Mouse (Mus musculus) midbrain, embryonic 10.5 days (tissue): ENCODE measurements around the gene Slc5a5. TPM values are rescaled to one million over a fixed set of nuclear protein-coding genes. Genes with fewer than 3 reads are reported as not detected.

ENCODE experiments used
- DNase-seq: peaks from one replicate; pipeline ENCODE4 v3.0.0-alpha.2; 2017; ENCODE audit warnings: low spot score
- H3K27ac ChIP-seq: fragments of 300-500 bp; sonication (generic); replicated peaks from 2 replicates; pipeline ENCODE4 v1.5.1; 2016; ENCODE audit warnings: mild to moderate bottlenecking
- H3K27me3 ChIP-seq: fragments of 300-500 bp; sonication (generic); 2 replicates; pipeline ENCODE4 v1.6.1; 2016; ENCODE audit warnings: low read depth, mild to moderate bottlenecking; ENCODE audit not compliant: poor library complexity, severe bottlenecking
- H3K36me3 ChIP-seq: fragments of 300-500 bp; sonication (generic); 2 replicates; pipeline ENCODE4 v1.6.1; 2016; ENCODE audit warnings: mild to moderate bottlenecking, moderate library complexity
- H3K4me1 ChIP-seq: fragments of 300-500 bp; sonication (generic); 2 replicates; pipeline ENCODE4 v1.6.1; 2016
- H3K4me3 ChIP-seq: fragments of 300-500 bp; sonication (generic); 2 replicates; pipeline ENCODE4 v1.5.1; 2016; ENCODE audit warnings: mild to moderate bottlenecking, moderate library complexity
- H3K9me3 ChIP-seq: fragments of 300-500 bp; sonication (generic); replicated peaks from 2 replicates; pipeline ENCODE4 v1.6.1; 2016; ENCODE audit warnings: mild to moderate bottlenecking
- WGBS: fragments of 180-500 bp; shearing (Covaris S2); methylation state at CpG from one replicate; pipeline ENCODE4 v1.1.7; 2016; 5-methylcytosine and 5-hydroxymethylcytosine counted together
- polyA plus RNA-seq: library from polyadenylated mRNA; unstranded; fragments of >200 nt; fragmentation: Nextera tagmentation; extraction: Ambion mirVana; gene quantifications from 2 replicates; pipeline ENCODE4 v1.2.1, GENCODE M21; 2016

The Slc5a5 gene
- polyA plus RNA-seq, 1 experiment from 2014 or later, result 0.63 TPM

DNA sequence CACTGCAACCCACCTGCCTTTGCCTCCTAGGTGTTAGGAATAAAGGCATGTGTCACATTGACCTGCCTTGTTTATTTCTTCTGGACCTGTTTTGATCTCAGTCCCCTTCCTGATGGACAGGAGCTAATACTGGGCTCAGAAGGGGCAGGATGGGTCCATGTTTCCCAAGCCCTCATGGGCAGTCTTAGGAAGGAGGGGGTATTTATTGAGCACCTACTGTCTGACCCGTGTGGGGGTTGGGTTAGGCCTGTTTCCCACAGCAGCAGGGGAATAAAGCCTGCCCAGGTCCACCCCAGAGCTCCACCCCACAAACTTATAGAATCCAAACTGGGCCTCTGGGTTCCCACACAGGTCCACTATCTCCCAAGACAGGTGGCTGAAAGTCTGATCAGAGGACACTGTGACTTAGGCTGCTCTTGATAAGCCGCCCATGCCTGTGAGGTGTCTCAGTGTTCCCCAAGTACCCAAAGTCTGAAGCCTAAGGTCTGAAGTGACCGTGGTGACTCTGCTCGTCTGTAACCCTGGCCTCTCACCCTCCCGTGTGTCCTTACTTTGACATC, 49.3 kb downstream of the Slc5a5 start:
- 81% methylated on average over 5 of the region's 5 CpGs for WGBS
- H3K27ac ChIP-seq, result peak overlapping the region; percentile 3; the same call in 1 of the 2 replicates
- peaks cover 24% of the 10 kb centered on the region for H3K27me3 ChIP-seq
- H3K36me3 ChIP-seq, result no peaks in the 10 kb centered on the region; the same call in none of the 2 replicates
- H3K4me3 ChIP-seq, result no peak overlapping the region
- H3K4me1 ChIP-seq, result peaks cover 37% of the 10 kb centered on the region
- H3K9me3 ChIP-seq, result no peaks in the 10 kb centered on the region
- no peak for DNase-seq

DNA sequence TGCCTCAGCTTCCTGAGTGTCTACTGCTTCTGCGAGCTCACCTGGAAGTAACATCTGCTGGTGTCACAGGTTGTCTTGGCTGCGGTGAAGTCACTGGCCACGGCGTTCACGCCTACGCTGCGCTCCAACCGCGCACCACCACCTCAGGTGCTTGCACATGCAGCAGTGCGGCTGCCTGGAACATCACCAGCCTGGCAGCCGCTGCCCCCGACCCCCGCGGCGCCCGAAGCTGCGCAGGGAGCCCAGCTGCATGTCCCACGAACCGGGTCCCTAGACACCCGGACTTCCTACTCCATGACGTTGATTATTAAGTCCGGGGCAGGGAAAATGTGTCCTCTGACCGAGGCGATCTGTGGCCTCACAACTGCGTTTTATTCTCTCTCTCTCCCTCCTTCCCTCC, 50.1 kb downstream of the Slc5a5 start:
- H3K27ac ChIP-seq, result peak overlapping the region; percentile 53; the same call in 1 of the 2 replicates
- H3K36me3 ChIP-seq, result no peaks in the 10 kb centered on the region
- 70% methylated on average over 25 of the region's 25 CpGs for WGBS

DNA sequence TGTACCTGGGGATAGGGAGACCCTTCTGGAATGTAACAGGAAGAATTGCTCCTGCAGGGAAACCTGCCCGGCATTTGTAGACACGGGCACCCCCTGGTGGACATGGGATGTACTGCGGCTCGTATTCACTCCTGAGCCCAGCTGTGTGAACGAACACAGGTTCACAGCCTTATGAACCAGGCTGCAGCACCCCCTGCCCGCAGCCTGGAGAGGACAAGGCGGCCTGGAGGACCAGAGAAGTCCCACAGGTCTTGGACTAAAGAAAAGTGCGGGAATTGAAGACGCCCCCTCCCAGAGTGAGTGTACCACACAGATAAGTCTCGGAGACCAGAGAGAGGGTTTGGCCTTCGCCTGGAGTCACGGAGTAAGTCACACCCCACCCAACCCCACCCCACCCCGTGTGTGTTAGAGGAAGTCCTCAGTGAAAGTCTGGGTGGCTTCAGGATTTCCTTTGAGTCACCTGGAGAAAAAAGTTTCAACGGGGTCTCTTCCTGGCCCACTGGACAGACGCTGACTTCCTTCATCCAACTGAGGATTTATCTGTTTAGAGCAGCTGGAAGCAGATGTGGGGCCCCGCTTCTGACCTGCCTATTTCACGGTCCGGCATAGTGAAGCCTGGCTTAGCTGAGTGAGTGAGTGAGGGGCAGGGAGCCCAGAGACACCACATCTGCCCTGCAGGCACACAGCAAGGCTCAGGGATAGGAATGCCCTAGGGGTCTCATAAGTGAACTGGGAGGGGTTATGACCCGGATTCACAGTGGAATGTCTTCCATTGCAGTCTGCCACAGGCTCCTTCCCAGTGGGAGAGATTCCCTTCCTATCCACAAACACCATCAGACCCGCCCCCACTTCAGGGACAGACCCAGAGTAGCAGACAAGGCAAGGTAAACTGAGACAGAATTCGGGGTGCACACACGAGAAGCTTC, 51.1 kb downstream of the Slc5a5 start:
- H3K27ac ChIP-seq, result peak overlapping the region; percentile 24; the same call in 1 of the 2 replicates
- WGBS, result 41% methylated on average over 22 of the region's 22 CpGs
- H3K36me3 ChIP-seq, result peaks cover 8% of the 10 kb centered on the region
- peaks cover 37% of the 10 kb centered on the region for H3K4me1 ChIP-seq
- H3K27me3 ChIP-seq, result peaks cover 10% of the 10 kb centered on the region; the same call in 1 of the 2 replicates
- H3K9me3 ChIP-seq, result no peaks in the 10 kb centered on the region
- peak; percentile 90 for DNase-seq
- H3K4me3 ChIP-seq, result peak overlapping the region; percentile 27; the same call in 1 of the 2 replicates

More for the DNA sequence above, 50.1 kb downstream of the Slc5a5 start:
- Histone ChIP-seq H3K9me3 (no peaks in the 10 kb centered on the region), H3K4me1 (peaks cover 38% of the 10 kb centered on the region), H3K27me3 (peaks cover 17% of the 10 kb centered on the region), H3K4me3 (no peak overlapping the region)
- DNase-seq, result no peak

DNA sequence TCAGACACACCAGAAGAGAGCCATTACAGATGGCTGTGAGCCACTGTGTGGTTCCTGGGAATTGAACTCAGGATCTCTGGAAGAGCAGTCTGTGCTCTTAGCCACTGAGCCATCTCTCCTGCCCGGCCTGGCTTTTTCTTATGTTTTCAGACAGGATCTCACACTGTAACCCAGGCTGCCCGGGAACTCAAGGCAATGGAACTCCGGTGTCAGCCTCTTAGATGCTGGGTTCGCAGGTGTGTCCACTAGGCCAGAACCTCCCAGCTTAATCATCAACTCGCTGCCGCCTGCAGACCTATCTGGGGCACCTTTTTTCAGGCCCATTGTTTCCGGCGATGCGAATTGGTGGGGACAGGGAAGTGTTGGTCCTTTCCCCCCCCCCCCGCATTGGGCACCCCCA, 52.0 kb downstream of the Slc5a5 start:
- DNase-seq, result no peak
- WGBS, result 59% methylated on average over 10 of the region's 10 CpGs
- Histone ChIP-seq H3K27me3 (peaks cover 6% of the 10 kb centered on the region; the same call in 1 of the 2 replicates), H3K4me1 (peaks cover 37% of the 10 kb centered on the region), H3K36me3 (peaks cover 15% of the 10 kb centered on the region), H3K9me3 (no peaks in the 10 kb centered on the region), H3K4me3 (peak overlapping the region; percentile 27; the same call in 1 of the 2 replicates), H3K27ac (peak overlapping the region; percentile 24; the same call in 1 of the 2 replicates)

DNA sequence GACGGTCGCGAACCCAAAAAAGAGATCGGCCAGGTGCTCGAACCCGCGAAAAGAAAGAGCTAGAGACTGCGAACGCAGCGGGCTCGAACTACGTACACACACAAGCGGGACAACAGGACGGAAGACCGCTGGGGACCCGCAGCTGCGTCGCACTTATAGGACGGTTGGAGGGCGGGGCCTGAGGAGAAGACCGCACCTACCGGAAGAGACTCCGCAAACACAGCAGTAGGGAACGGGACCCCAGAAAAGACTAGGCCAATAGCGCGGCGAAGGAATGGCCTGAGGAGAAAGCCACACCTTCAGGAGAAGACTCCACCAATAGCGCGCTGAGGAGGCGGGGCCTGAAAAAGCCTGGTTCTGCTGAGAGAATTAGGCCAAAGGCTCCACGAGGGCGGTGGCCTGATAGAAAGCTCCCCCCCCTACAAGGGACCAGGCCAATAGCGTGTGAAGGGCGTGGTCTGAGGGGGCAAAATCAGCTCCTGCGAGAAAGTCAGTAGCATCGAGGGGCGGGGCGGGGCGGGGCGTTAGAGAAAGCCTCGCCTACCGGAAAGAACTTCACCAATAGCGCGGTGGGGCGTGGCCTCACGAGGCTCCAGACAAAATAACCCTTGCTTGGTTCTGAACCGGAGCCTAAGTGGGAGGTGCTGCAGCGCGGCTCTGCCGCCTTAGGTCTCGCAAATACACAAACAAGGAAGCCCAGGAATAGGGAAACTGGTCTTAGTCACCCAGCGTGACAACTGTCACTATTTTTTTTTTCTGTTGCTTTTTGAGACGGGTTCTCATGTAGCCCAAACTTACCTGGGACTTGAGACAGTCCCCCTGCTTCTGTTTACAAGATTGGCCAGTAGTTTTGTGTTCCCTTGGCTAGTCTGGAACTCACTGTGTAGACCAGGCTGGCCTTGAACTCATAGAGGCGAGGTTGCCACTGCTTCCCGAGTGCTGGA, 52.9 kb downstream of the Slc5a5 start, which contains the start of gene Arrdc2:
TSS of gene Arrdc2 (minus strand) at position 313 of the 944 bp plus-strand sequence.
- Histone ChIP-seq H3K9me3 (no peaks in the 10 kb centered on the region), H3K4me3 (peak within 1 kb of the TSS; percentile 77), H3K27ac (peak within 1 kb of the TSS; percentile 93), H3K27me3 (peaks cover 6% of the 10 kb centered on the region; the same call in 1 of the 2 replicates), H3K36me3 (peaks cover 22% of the 10 kb centered on the region), H3K4me1 (peaks cover 34% of the 10 kb centered on the region)
- peak; percentile 99 for DNase-seq
- 2% methylated on average over 55 of the region's 55 CpGs for WGBS

DNA sequence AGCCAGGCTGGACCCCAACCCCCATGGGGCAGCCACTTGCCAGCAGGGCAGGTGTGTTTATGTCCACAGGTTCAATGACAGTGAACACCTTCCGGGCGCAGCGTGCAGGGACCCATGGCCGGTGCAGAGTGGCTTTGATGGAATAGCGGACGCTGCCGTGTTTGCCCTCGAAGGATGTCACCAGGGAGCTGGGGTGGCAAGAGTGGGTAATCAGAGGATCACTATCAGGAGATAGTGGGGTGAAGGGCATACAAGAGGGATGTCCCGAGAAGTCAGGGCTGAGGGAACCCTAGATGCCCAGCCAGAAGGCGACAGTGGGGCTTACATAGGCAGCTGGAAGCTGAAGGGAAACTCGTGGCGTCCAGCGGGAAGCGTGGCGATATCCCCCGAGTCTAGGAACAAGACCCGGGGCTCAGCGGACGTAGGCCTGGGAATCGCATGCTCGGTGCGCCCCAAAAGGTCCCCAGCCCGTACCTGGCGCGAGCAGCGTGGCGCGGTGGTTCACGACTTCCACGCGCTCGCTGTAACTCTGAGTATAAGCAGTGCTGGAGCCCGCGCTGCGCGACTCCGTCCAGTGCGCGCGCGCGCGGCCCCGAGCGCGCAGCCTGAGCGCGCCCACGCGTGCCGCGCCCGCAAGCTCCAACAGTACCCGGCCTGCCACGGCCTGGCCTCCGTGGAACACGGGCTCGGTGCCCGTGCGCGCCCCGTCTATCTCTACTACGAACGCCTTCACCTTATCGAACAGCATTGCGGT, 53.7 kb downstream of the Slc5a5 start:
- peaks cover 22% of the 10 kb centered on the region for H3K36me3 ChIP-seq
- peaks cover 4% of the 10 kb centered on the region; the same call in 1 of the 2 replicates for H3K27me3 ChIP-seq
- H3K4me1 ChIP-seq, result peaks cover 35% of the 10 kb centered on the region
- no peak for DNase-seq
- peak overlapping the region; percentile 93 for H3K27ac ChIP-seq
- H3K9me3 ChIP-seq, result no peaks in the 10 kb centered on the region
- H3K4me3 ChIP-seq, result peak overlapping the region; percentile 77
- WGBS, result 4% methylated on average over 66 of the region's 66 CpGs

DNA sequence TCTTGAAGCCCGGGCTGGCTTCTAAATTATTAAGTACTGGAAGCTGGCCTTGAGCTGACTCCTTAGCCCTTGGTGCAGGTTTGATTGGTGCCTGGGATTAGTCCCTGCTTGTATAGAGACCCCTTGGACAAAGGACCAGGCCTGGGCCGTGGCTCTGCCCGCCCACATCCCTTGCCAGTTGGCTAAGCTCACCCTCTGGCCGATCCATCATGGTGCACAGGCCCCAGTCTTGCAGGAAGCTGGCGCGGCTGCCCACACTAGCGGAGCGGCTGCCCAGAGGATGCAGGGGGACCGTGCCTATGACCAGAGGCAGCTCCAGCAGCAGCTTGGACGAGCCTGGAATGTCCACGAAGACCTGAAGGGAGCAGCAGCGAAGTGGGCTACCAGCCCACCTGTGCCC, 55.9 kb downstream of the Slc5a5 start:
- Histone ChIP-seq H3K27me3 (no peaks in the 10 kb centered on the region), H3K4me3 (0 out of 2 replicates have a peak overlapping the region, but pooled peaks have one; percentile 14), H3K36me3 (peaks cover 22% of the 10 kb centered on the region), H3K4me1 (peaks cover 54% of the 10 kb centered on the region), H3K27ac (0 out of 2 replicates have a peak overlapping the region, but pooled peaks have one; percentile 13), H3K9me3 (no peaks in the 10 kb centered on the region)
- WGBS, result 88% methylated on average over 12 of the region's 12 CpGs
- no peak for DNase-seq

DNA sequence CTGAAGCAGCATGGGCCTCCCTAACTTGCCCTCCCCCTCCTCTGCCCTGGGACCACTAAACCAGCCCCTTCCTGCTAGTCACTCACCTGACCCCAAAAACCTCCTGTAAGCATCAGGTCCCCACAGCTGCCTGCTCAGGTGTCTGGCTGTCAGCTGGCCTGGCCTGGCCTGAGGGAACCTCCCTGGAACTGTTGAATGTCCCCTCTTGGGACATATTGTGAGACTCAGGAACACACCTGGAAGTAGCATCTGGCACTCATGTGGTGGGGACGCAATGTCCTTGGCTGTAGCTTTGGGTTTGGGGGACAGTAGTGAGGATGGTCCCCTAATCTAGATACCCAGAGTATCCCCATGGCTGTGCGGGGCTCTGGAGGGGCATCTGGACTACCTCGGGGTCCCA, 58.5 kb downstream of the Slc5a5 start:
- peaks cover 40% of the 10 kb centered on the region for H3K4me1 ChIP-seq
- no peaks in the 10 kb centered on the region for H3K9me3 ChIP-seq
- no peak for DNase-seq
- H3K36me3 ChIP-seq, result peaks cover 22% of the 10 kb centered on the region
- H3K4me3 ChIP-seq, result no peak overlapping the region
- WGBS, result 94% methylated on average over 3 of the region's 3 CpGs
- no peak overlapping the region for H3K27ac ChIP-seq
- H3K27me3 ChIP-seq, result no peaks in the 10 kb centered on the region

DNA sequence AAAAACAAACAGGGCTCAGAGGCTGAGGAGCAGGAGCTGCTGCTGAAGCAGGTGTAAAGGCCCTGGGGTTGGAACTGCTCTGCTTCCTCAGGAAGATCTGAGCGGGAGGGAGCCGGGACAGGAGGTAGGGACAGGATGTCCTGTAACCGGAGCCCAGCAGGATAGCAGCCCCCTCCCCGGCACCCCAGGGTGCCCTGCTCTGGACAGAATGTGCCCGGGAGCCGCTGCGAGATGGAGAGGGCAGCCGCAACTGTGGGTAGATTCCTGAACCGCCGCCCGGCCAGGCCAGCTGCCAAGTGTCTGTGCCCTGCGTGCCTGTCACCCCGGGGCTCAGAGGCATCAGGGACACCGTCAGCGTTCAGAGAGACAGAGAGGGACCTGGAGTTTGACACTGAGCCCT, 59.0 kb downstream of the Slc5a5 start:
- H3K27me3 ChIP-seq, result no peaks in the 10 kb centered on the region
- no peak for DNase-seq
- no peak overlapping the region for H3K4me3 ChIP-seq
- peaks cover 22% of the 10 kb centered on the region for H3K36me3 ChIP-seq
- 50% methylated on average over 15 of the region's 15 CpGs for WGBS
- peaks cover 35% of the 10 kb centered on the region for H3K4me1 ChIP-seq
- no peaks in the 10 kb centered on the region for H3K9me3 ChIP-seq
- H3K27ac ChIP-seq, result peak overlapping the region; percentile 63

DNA sequence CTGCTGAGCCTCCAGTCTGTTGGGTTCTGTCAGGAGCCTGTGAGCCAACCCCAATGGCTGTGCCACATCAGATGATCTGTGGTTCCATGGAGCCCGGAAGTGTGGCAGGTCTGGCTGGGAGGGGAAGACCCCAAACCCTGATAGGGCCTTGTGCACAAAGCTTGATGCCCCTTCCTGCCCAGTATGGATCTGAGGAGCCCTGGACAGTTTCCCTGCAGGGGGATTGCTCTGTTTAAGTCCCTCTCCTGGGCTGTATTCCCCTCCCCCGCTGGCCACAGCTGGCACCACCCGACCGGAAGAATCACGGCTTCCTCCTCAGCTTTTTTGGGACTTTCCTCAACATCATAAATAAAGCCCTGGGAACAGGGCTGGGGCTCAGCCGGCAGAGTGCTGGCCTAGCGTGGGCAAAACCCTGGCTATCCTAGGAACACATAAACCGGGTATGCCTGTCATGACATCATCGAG, 59.5 kb downstream of the Slc5a5 start:
- peak overlapping the region; percentile 63; the same call in 1 of the 2 replicates for H3K27ac ChIP-seq
- DNase-seq, result no peak
- no peaks in the 10 kb centered on the region for H3K9me3 ChIP-seq
- WGBS, result 67% methylated on average over 9 of the region's 9 CpGs
- peaks cover 32% of the 10 kb centered on the region for H3K4me1 ChIP-seq
- H3K36me3 ChIP-seq, result peaks cover 22% of the 10 kb centered on the region
- no peaks in the 10 kb centered on the region for H3K27me3 ChIP-seq
- H3K4me3 ChIP-seq, result no peak overlapping the region
